Mouse (Mus musculus): ENCODE data around the gene Olfr658. TPM values are rescaled to one million over a fixed set of nuclear protein-coding genes. Genes with fewer than 3 reads are reported as not detected.

Olfr658 gene
- polyA plus RNA-seq (2017; shearing (Covaris generic)): not detected

GRCm38 (mm10) chr7:104646841-104647482, at the start of gene Olfr658:
Gene Olfr658 (minus strand): TSS chr7:104647305.

GRCm38 (mm10) chr7:104686201-104686600, 39.1 kb upstream of the Olfr658 start, which contains the start of gene Olfr661:
Gene Olfr661 (plus strand): TSS chr7:104686501.

GRCm38 (mm10) chr7:104666453-104666852, 19.3 kb upstream of the Olfr658 start, which contains the start of gene Olfr659:
Gene Olfr659 (plus strand): TSS chr7:104666753.

GRCm38 (mm10) chr7:104624494-104624893, 22.6 kb downstream of the Olfr658 start, which contains the start of gene Olfr657:
Gene Olfr657 (plus strand): TSS chr7:104624794.

GRCm38 (mm10) chr7:104613655-104614054, 33.5 kb downstream of the Olfr658 start, which contains the start of gene Olfr656:
Gene Olfr656 (plus strand): TSS chr7:104613955.

GRCm38 (mm10) chr7:104601679-104602078, 45.4 kb downstream of the Olfr658 start, which contains the start of gene Olfr655:
Gene Olfr655 (minus strand): TSS chr7:104601779.

Other genes with a start within 250 kb of the Olfr658 start
- 2.7 TPM for gene Trim30c, start 246.5 kb downstream of the Olfr658 start, polyA plus RNA-seq (2017; shearing (Covaris generic))
- gene Trim30a, start 182.1 kb downstream of the Olfr658 start, polyA plus RNA-seq (2017; shearing (Covaris generic)): 76.5 TPM
- 30.9 TPM for gene Trim30d, start 139.5 kb downstream of the Olfr658 start, polyA plus RNA-seq (2017; shearing (Covaris generic))
- not detected for gene Olfr651, start 97.2 kb downstream of the Olfr658 start, polyA plus RNA-seq (2017; shearing (Covaris generic))
- not detected for gene Olfr652, start 86.4 kb downstream of the Olfr658 start, polyA plus RNA-seq (2017; shearing (Covaris generic))
- not detected for gene Olfr653, start 70.0 kb downstream of the Olfr658 start, polyA plus RNA-seq (2017; shearing (Covaris generic))
- not detected for gene Olfr654, start 60.3 kb downstream of the Olfr658 start, polyA plus RNA-seq (2017; shearing (Covaris generic))
- gene Olfr655, start 45.5 kb downstream of the Olfr658 start, polyA plus RNA-seq (2017; shearing (Covaris generic)): not detected
- gene Olfr656, start 33.4 kb downstream of the Olfr658 start, polyA plus RNA-seq (2017; shearing (Covaris generic)): not detected
- gene Olfr657, start 22.5 kb downstream of the Olfr658 start, polyA plus RNA-seq (2017; shearing (Covaris generic)): not detected
- not detected for gene Olfr659, start 19.4 kb upstream of the Olfr658 start, polyA plus RNA-seq (2017; shearing (Covaris generic))
- gene Olfr661, start 39.2 kb upstream of the Olfr658 start, polyA plus RNA-seq (2017; shearing (Covaris generic)): not detected
- gene Usp17le, start 130.2 kb upstream of the Olfr658 start, polyA plus RNA-seq (2017; shearing (Covaris generic)): not detected
- not detected for gene Usp17lb, start 195.3 kb upstream of the Olfr658 start, polyA plus RNA-seq (2017; shearing (Covaris generic))
- gene Usp17la, start 209.7 kb upstream of the Olfr658 start, polyA plus RNA-seq (2017; shearing (Covaris generic)): 0.10 TPM
- gene Olfr665, start 230.7 kb upstream of the Olfr658 start, polyA plus RNA-seq (2017; shearing (Covaris generic)): not detected
- not detected for gene Olfr666, start 248.6 kb upstream of the Olfr658 start, polyA plus RNA-seq (2017; shearing (Covaris generic))

Measured in activated CD4-positive, CD25-positive, alpha-beta regulatory T cell, adult 9 weeks (primary cell).